Mouse (Mus musculus): ENCODE data around the gene Smoc2. TPM values are rescaled to one million over a fixed set of nuclear protein-coding genes. Genes with fewer than 3 reads are reported as not detected.

Gene Smoc2
- polyA plus RNA-seq (2014; fragmentation: Illumina TruSeq; extraction: RNeasy Lipid Tissue Mini Kit (QIAGEN cat#74804); ENCODE audit: low read depth, low replicate concordance): 12.0 TPM

GRCm38 (mm10) chr17:14279177-14279965 lies at the start of gene Smoc2:
Smoc2 (plus strand) TSS chr17:14279506.

Other genes starting within 250 kb of the Smoc2 start
- gene Gm7358, start 220.0 kb upstream of the Smoc2 start, polyA plus RNA-seq (2014; fragmentation: Illumina TruSeq; extraction: RNeasy Lipid Tissue Mini Kit (QIAGEN cat#74804); ENCODE audit: low read depth, low replicate concordance): not detected
- 0.49 TPM for gene Dact2, start 75.2 kb upstream of the Smoc2 start, polyA plus RNA-seq (2014; fragmentation: Illumina TruSeq; extraction: RNeasy Lipid Tissue Mini Kit (QIAGEN cat#74804); ENCODE audit: low read depth, low replicate concordance)